Mouse (Mus musculus) kidney, embryonic 14.5 days (tissue): ENCODE measurements around the gene Map4k2. TPM values are rescaled to one million over a fixed set of nuclear protein-coding genes. Genes with fewer than 3 reads are reported as not detected.

Source experiments
- ATAC-seq: fragments of 200-750 bp; cut with Nextera tagmentation; 2 replicates; pipeline ENCODE4 v1.8.0; 2017; ENCODE audit warnings: moderate number of reproducible peaks, mild to moderate bottlenecking, moderate TSS enrichment, moderate library complexity; ENCODE audit not compliant: low FRiP score, low TSS enrichment
- H3K27ac ChIP-seq: fragments of 300-500 bp; sonication (generic); 2 replicates; pipeline ENCODE4 v1.5.1; 2014; ENCODE audit warnings: low read depth, mild to moderate bottlenecking, low read length, moderate library complexity, mixed read lengths
- H3K27me3 ChIP-seq: fragments of 300-500 bp; sonication (generic); 2 replicates; pipeline ENCODE4 v1.6.1; 2014; ENCODE audit warnings: mild to moderate bottlenecking, low read length; ENCODE audit not compliant: control insufficient read depth, insufficient read depth
- H3K36me3 ChIP-seq: fragments of 300-500 bp; sonication (generic); 2 replicates; pipeline ENCODE4 v1.6.1; 2014; ENCODE audit warnings: low read length, mixed read lengths; ENCODE audit not compliant: control insufficient read depth, insufficient read depth
- H3K4me1 ChIP-seq: fragments of 300-500 bp; sonication (generic); 2 replicates; pipeline ENCODE4 v1.6.1; 2014; ENCODE audit warnings: low read length, mixed read lengths; ENCODE audit not compliant: control insufficient read depth, insufficient read depth
- H3K4me2 ChIP-seq: fragments of 300-500 bp; sonication (generic); replicated peaks from 2 replicates; pipeline ENCODE4 v1.6.1; 2014; ENCODE audit warnings: low read depth, mild to moderate bottlenecking, low read length
- H3K4me3 ChIP-seq: fragments of 300-500 bp; sonication (generic); 2 replicates; pipeline ENCODE4 v1.5.1; 2014; ENCODE audit warnings: mild to moderate bottlenecking, low read length
- H3K9ac ChIP-seq: fragments of 300-500 bp; sonication (generic); 2 replicates; pipeline ENCODE4 v1.6.1; 2014; ENCODE audit warnings: low read depth, mild to moderate bottlenecking, low read length, moderate library complexity
- H3K9me3 ChIP-seq: fragments of 300-500 bp; sonication (generic); 2 replicates; pipeline ENCODE4 v1.6.1; 2016; ENCODE audit warnings: low read length; ENCODE audit not compliant: control insufficient read depth
- WGBS: fragments of 180-500 bp; shearing (Covaris S2); extraction: QIAGEN DNeasy Blood & Tissue Kit; methylation state at CpG from one replicate; pipeline ENCODE4 v1.1.7; 2014; 5-methylcytosine and 5-hydroxymethylcytosine counted together
- polyA plus RNA-seq: library from polyadenylated mRNA; unstranded; fragments of >200 nt; fragmentation: Nextera tagmentation; extraction: Ambion mirVana; gene quantifications from 2 replicates; pipeline ENCODE4 v1.2.1, GENCODE M21; 2014

The Map4k2 gene
- polyA plus RNA-seq, 1 experiment from 2014 or later: 12.5 TPM

DNA sequence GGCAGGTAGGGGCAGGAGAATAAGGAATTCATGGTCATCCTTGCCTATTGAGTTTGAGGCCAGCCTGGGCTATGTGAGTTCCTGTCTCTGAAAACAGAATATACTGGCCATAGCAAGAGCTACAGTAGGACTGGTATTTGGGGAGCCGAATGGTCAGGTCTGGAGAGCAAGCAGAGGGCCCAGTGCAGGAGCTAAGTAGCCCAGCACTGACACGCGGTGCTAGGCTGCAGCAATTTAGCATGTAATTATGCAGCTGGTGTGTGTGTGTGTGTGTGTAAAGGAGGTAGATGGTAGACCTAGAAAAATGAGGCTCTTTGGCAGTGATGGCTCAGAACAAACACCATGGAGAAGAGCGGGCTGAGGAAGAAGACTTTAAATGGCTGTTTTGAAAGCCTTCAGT lies 6.7 kb downstream of the Map4k2 start:
- WGBS: 94% methylated on average over 4 of the region's 4 CpGs
- no peak for ATAC-seq
- no peak overlapping the region for H3K4me3 ChIP-seq
- peaks cover 8% of the 10 kb centered on the region; the same call in 1 of the 2 replicates for H3K4me1 ChIP-seq
- H3K27ac ChIP-seq: no peak overlapping the region
- no peak overlapping the region for H3K4me2 ChIP-seq
- no peaks in the 10 kb centered on the region for H3K27me3 ChIP-seq
- H3K9me3 ChIP-seq: no peaks in the 10 kb centered on the region
- H3K9ac ChIP-seq: no peak overlapping the region
- H3K36me3 ChIP-seq: peaks cover 28% of the 10 kb centered on the region

DNA sequence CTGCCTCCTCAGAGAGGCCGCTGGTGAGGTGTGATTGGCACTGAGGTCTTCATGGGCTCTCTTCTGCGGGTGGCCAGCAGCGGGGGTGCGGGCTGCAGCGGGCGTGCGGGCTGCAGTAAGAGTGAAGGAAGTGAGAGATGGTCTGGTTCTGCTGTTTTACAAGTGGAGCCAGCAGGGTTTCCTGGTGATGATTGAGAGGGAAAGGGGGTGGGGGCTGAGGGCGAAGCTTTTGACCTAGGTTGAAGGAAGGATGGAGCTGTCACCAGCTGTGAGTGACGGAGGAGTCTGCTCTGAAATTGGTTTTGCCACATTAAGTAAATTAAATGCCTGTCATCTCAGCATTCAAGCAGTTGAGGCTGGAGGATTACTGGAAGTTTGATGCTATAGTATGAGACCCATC lies 7.8 kb downstream of the Map4k2 start:
- Histone ChIP-seq H3K36me3 (peaks cover 28% of the 10 kb centered on the region), H3K4me3 (no peak overlapping the region), H3K4me1 (peaks cover 8% of the 10 kb centered on the region; the same call in 1 of the 2 replicates), H3K27ac (peak overlapping the region; percentile 25), H3K27me3 (no peaks in the 10 kb centered on the region), H3K4me2 (no peak overlapping the region), H3K9ac (no peak overlapping the region), H3K9me3 (no peaks in the 10 kb centered on the region)
- ATAC-seq: no peak
- 52% methylated on average over 9 of the region's 9 CpGs for WGBS

DNA sequence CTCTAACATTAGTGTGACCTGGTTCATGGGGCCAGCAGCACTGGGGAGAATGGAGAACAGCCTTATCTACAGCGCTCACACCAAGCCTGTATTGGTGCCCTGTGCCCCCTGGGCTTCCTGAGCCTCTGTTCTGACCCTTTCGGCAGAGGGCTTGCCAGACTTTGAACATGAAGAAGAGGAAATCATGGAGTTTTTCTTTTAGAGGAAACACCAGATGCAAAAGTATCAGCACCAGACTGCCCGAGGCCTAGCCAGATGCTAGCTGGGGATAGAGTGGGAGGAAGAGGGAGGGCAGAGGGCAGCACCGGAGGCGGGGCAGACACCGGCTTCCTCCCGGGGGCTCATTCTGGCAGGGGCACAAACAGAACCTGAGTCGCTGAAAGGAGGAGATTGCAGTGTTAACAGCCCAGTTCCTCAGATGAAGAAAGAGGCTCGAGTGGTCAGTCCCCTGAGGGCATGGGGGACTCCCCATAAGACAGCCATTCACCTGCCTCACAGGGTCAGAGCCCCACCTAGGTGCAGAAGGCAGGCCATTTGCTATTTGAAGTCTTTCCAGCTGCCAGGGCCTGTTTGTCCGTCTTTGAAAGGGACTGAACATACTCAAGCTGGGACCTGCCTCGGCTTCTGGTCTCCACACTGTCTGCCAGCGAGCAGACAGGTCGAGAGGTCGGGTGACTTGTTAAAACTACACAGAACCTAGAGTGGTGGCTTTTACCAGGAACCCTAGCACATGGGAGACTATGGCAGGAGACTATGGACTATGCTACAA lies 8.5 kb downstream of the Map4k2 start:
- Histone ChIP-seq H3K27ac (peak overlapping the region; percentile 25; the same call in 1 of the 2 replicates), H3K4me1 (peaks cover 8% of the 10 kb centered on the region; the same call in 1 of the 2 replicates), H3K27me3 (no peaks in the 10 kb centered on the region), H3K9ac (no peak overlapping the region), H3K4me2 (no peak overlapping the region), H3K36me3 (peaks cover 29% of the 10 kb centered on the region), H3K9me3 (no peaks in the 10 kb centered on the region), H3K4me3 (no peak overlapping the region)
- ATAC-seq: peak; percentile 38; the same call in 1 of the 2 replicates
- 15% methylated on average over 14 of the region's 14 CpGs for WGBS

DNA sequence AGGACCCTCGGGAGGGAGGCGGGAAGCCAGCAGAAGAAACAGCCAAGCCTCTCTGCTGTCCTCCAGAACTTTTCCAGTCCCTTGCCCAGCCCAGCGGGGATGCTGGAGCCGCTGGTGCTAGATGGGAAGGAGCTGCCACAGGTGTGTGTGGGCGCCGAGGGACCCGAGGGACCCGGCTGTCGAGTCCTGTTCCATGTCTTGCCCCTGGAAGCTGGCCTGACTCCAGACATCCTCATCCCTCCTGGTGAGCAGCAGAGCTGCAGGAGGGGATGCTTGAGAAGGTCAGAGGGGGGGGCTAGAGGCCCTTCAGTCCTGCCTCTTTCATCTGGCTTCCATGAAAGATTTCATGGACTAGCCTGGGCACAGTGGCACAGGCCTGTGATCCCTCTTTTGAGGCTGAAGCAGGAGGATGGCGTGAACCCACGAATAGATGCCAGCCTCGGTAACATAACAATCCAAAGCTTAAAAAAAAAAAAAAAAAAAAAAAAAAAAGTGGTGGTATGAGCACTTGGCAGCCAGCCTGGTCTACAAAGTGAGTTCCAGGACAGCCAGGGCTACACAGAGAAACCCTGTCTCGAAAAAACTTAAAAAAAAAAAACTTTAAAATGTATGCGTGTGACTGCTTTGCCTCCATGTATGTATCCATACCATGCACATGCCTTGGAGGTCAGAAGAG lies 10.6 kb downstream of the Map4k2 start:
- peaks cover 8% of the 10 kb centered on the region; the same call in 1 of the 2 replicates for H3K4me1 ChIP-seq
- no peak for ATAC-seq
- H3K9me3 ChIP-seq: no peaks in the 10 kb centered on the region
- H3K27me3 ChIP-seq: no peaks in the 10 kb centered on the region
- H3K4me3 ChIP-seq: no peak overlapping the region
- H3K36me3 ChIP-seq: peaks cover 9% of the 10 kb centered on the region
- H3K4me2 ChIP-seq: no peak overlapping the region
- no peak overlapping the region for H3K9ac ChIP-seq
- 75% methylated on average over 14 of the region's 14 CpGs for WGBS
- H3K27ac ChIP-seq: no peak overlapping the region

DNA sequence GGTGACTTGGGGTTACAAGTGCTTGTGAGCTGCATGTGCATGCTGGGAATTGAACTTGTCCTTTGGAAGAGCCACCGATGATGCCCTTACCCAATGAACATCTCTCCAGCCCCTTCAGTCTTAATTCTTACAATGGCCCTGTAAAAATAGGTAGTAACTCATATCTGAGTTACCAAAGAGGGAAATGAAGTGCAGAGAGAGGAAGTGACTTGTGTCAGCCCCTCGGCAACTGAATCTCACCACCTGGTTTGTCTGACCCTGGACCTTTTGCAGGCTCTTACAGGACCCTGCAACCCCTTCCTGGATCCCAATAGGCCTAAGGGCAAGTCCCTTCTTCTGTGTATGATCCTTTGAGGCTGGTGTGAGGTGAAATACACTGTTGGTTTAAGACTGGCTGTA lies 11.2 kb downstream of the Map4k2 start:
- peaks cover 8% of the 10 kb centered on the region; the same call in 1 of the 2 replicates for H3K4me1 ChIP-seq
- no peak overlapping the region for H3K4me2 ChIP-seq
- H3K36me3 ChIP-seq: peaks cover 7% of the 10 kb centered on the region; the same call in 1 of the 2 replicates
- no peaks in the 10 kb centered on the region for H3K27me3 ChIP-seq
- ATAC-seq: no peak
- WGBS: 94% methylated on average over 2 of the region's 2 CpGs
- no peaks in the 10 kb centered on the region for H3K9me3 ChIP-seq
- H3K27ac ChIP-seq: no peak overlapping the region
- no peak overlapping the region for H3K9ac ChIP-seq
- no peak overlapping the region for H3K4me3 ChIP-seq

DNA sequence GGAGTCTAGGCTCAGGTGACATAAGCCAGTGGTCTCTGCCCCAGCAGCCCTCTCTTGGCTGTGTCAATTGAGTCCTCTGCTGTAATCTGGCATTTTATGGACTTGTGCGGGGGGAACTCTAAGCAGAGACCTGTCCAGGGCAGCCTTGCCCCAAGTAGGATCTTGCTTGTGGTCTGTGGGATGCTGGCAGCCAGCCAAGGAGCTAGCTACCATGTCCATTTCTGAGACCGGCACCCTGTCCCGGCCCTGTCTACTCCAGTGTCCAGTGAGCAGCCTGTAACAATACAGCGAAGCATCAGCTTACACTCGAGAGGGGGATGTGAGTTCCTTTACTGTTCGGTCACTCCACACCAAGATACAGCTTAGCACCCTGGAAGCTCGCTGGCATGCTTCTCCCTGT lies 13.1 kb downstream of the Map4k2 start:
- H3K4me1 ChIP-seq: peaks cover 7% of the 10 kb centered on the region; the same call in 1 of the 2 replicates
- H3K9me3 ChIP-seq: no peaks in the 10 kb centered on the region
- no peak for ATAC-seq
- H3K4me2 ChIP-seq: no peak overlapping the region
- peaks cover 7% of the 10 kb centered on the region; the same call in 1 of the 2 replicates for H3K36me3 ChIP-seq
- 78% methylated on average over 7 of the region's 7 CpGs for WGBS
- H3K27ac ChIP-seq: no peak overlapping the region
- no peak overlapping the region for H3K9ac ChIP-seq
- no peaks in the 10 kb centered on the region for H3K27me3 ChIP-seq
- H3K4me3 ChIP-seq: no peak overlapping the region

DNA sequence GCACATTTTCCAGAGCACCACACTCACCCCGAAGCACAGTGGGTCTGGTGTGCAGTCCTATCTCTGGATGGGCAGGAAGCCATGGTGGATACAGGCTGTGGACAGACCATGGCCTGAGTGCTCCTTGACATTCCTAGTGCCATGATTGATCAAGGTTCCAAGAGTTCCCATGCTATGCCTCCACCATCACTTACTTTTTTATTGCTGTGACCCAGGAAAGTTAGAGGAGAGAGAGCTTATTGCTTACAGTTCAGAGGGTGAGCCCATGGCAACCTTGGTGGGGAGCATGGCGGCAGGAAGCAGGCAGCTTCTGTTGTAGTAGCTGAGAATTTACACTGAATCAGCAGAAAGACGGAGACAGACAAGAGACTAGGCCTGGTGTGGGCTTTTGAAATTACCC lies 20.4 kb downstream of the Map4k2 start:
- WGBS: 92% methylated on average over 3 of the region's 3 CpGs
- no peaks in the 10 kb centered on the region for H3K9me3 ChIP-seq
- peaks cover 14% of the 10 kb centered on the region for H3K36me3 ChIP-seq
- ATAC-seq: no peak
- no peaks in the 10 kb centered on the region for H3K27me3 ChIP-seq
- H3K9ac ChIP-seq: no peak overlapping the region
- no peak overlapping the region for H3K27ac ChIP-seq
- no peak overlapping the region for H3K4me3 ChIP-seq
- H3K4me1 ChIP-seq: peaks cover 11% of the 10 kb centered on the region; the same call in 1 of the 2 replicates
- H3K4me2 ChIP-seq: no peak overlapping the region

DNA sequence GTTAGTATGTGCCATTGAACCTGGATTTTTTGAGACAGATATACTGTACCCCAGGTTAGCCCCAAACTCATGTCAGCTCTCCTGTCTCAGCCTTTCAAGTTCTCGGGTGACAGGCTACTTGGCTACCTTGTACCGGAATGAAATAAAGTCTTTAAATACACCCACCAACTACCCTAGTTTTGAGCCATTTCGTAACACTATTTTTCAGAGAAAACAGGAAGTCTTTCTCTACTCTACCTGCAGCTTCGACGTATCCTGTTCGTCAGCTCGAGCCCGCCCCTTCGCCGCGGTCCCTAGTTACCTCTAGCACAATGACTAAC lies 22.1 kb downstream of the Map4k2 start:
- H3K4me2 ChIP-seq: peak overlapping the region; percentile 35
- no peak overlapping the region; the same call in 1 of the 2 replicates for H3K27ac ChIP-seq
- peaks cover 32% of the 10 kb centered on the region for H3K36me3 ChIP-seq
- H3K27me3 ChIP-seq: no peaks in the 10 kb centered on the region
- under 1% methylated on average over 11 of the region's 11 CpGs for whole genome bisulfite sequencing
- peak overlapping the region; percentile 20 for H3K9ac ChIP-seq
- H3K4me1 ChIP-seq: peaks cover 22% of the 10 kb centered on the region; the same call in 1 of the 2 replicates
- no peaks in the 10 kb centered on the region for H3K9me3 ChIP-seq
- no peak; the same call in 1 of the 2 replicates for ATAC-seq
- H3K4me3 ChIP-seq: peak overlapping the region; percentile 99
